Mouse (Mus musculus): ENCODE data around the gene Sat2. TPM values are rescaled to one million over a fixed set of nuclear protein-coding genes. Genes with fewer than 3 reads are reported as not detected.
"Not testable (repeated sequence)": the region's sequence is repeated elsewhere in the genome, so short reads cannot be mapped to it uniquely, and the experiment has no call there.

The Sat2 gene
- polyA plus RNA-seq, 1 experiment from 2014 or later = 18.7 TPM

- H3K9ac ChIP-seq (replicated peaks; ENCODE audit: low read depth, low read length); H3K4me3 ChIP-seq (ENCODE audit: low read depth, low read length); H3K4me1 ChIP-seq (ENCODE audit: control insufficient read depth, insufficient read depth, low read length); H3K4me2 ChIP-seq (replicated peaks; ENCODE audit: low read depth, low read length); H3K27me3 ChIP-seq (ENCODE audit: control insufficient read depth, insufficient read depth, low read length); ATAC-seq (ENCODE audit: insufficient number of reproducible peaks, insufficient read depth, low FRiP score, low read depth); H3K27ac ChIP-seq (ENCODE audit: low read length); H3K36me3 ChIP-seq (ENCODE audit: control insufficient read depth, insufficient read depth, low read length); H3K9me3 ChIP-seq (ENCODE audit: control insufficient read depth, low read depth, low read length): not testable (repeated sequence)
- 52% methylated on average over 11 of the region's 11 CpGs for WGBS
These were observed 7.6 kb upstream of the Sat2 start for GRCm38 (mm10) chr11:69614257-69614588.

- no peaks in the 10 kb centered on the region for H3K27me3 ChIP-seq (ENCODE audit: control insufficient read depth, insufficient read depth, low read length)
- WGBS = 44% methylated on average over 10 of the region's 10 CpGs
- H3K4me1 ChIP-seq (ENCODE audit: control insufficient read depth, insufficient read depth, low read length) = no peaks in the 10 kb centered on the region
- H3K4me2 ChIP-seq (replicated peaks; ENCODE audit: low read depth, low read length) = no peak overlapping the region
- no peaks in the 10 kb centered on the region for H3K9me3 ChIP-seq (ENCODE audit: control insufficient read depth, low read depth, low read length)
- no peaks in the 10 kb centered on the region for H3K36me3 ChIP-seq (ENCODE audit: control insufficient read depth, insufficient read depth, low read length)
- no peak overlapping the region for H3K27ac ChIP-seq (ENCODE audit: low read length)
- H3K4me3 ChIP-seq (ENCODE audit: low read depth, low read length) = no peak overlapping the region
- H3K9ac ChIP-seq (replicated peaks; ENCODE audit: low read depth, low read length) = no peak overlapping the region
- no peak for ATAC-seq (ENCODE audit: insufficient number of reproducible peaks, insufficient read depth, low FRiP score, low read depth)
These were observed 5.0 kb upstream of the Sat2 start for GRCm38 (mm10) chr11:69616781-69617180.

- Histone ChIP-seq H3K9me3 (ENCODE audit: control insufficient read depth, low read depth, low read length) (no peaks in the 10 kb centered on the region), H3K27me3 (ENCODE audit: control insufficient read depth, insufficient read depth, low read length) (no peaks in the 10 kb centered on the region), H3K9ac (replicated peaks; ENCODE audit: low read depth, low read length) (no peak within 1 kb of the TSS), H3K4me1 (ENCODE audit: control insufficient read depth, insufficient read depth, low read length) (0 out of 2 replicates have a peak, but pooled peaks cover 2% of the 10 kb centered on the region), H3K36me3 (ENCODE audit: control insufficient read depth, insufficient read depth, low read length) (no peaks in the 10 kb centered on the region), H3K4me3 (ENCODE audit: low read depth, low read length) (no peak within 1 kb of the TSS), H3K4me2 (replicated peaks; ENCODE audit: low read depth, low read length) (no peak within 1 kb of the TSS), H3K27ac (ENCODE audit: low read length) (no peak within 1 kb of the TSS)
- 64% methylated on average over 5 of the region's 5 CpGs for WGBS
- no peak for ATAC-seq (ENCODE audit: insufficient number of reproducible peaks, insufficient read depth, low FRiP score, low read depth)
These were observed 4.0 kb upstream of the Sat2 start, which contains the start of gene Shbg for GRCm38 (mm10) chr11:69617805-69618204. Shbg (minus strand) TSS chr11:69617905.

- Histone ChIP-seq H3K27ac (ENCODE audit: low read length) (no peak overlapping the region), H3K4me3 (ENCODE audit: low read depth, low read length) (no peak overlapping the region), H3K9me3 (ENCODE audit: control insufficient read depth, low read depth, low read length) (no peaks in the 10 kb centered on the region), H3K27me3 (ENCODE audit: control insufficient read depth, insufficient read depth, low read length) (no peaks in the 10 kb centered on the region), H3K36me3 (ENCODE audit: control insufficient read depth, insufficient read depth, low read length) (no peaks in the 10 kb centered on the region), H3K4me2 (replicated peaks; ENCODE audit: low read depth, low read length) (no peak overlapping the region), H3K4me1 (ENCODE audit: control insufficient read depth, insufficient read depth, low read length) (0 out of 2 replicates have a peak, but pooled peaks cover 2% of the 10 kb centered on the region), H3K9ac (replicated peaks; ENCODE audit: low read depth, low read length) (no peak overlapping the region)
- WGBS = 76% methylated on average over 7 of the region's 7 CpGs
- no peak for ATAC-seq (ENCODE audit: insufficient number of reproducible peaks, insufficient read depth, low FRiP score, low read depth)
These were observed 1.3 kb upstream of the Sat2 start for GRCm38 (mm10) chr11:69620394-69621081.

- H3K9ac ChIP-seq (replicated peaks; ENCODE audit: low read depth, low read length) = peak overlapping the region; percentile 59
These were observed 582 bp downstream of the Sat2 start for GRCm38 (mm10) chr11:69622406-69622805.

GRCm38 (mm10) chr11:69623006-69623405, 1.2 kb downstream of the Sat2 start:
- ATAC-seq (ENCODE audit: insufficient number of reproducible peaks, insufficient read depth, low FRiP score, low read depth) = no peak
- no peaks in the 10 kb centered on the region for H3K9me3 ChIP-seq (ENCODE audit: control insufficient read depth, low read depth, low read length)
- 59% methylated on average over 4 of the region's 4 CpGs for WGBS
- H3K9ac ChIP-seq (replicated peaks; ENCODE audit: low read depth, low read length) = no peak overlapping the region
- no peak overlapping the region for H3K27ac ChIP-seq (ENCODE audit: low read length)
- no peak overlapping the region for H3K4me3 ChIP-seq (ENCODE audit: low read depth, low read length)
- H3K36me3 ChIP-seq (ENCODE audit: control insufficient read depth, insufficient read depth, low read length) = no peaks in the 10 kb centered on the region
- H3K4me2 ChIP-seq (replicated peaks; ENCODE audit: low read depth, low read length) = peak overlapping the region; percentile 72; the same call in 1 of the 2 replicates
- 0 out of 2 replicates have a peak, but pooled peaks cover 2% of the 10 kb centered on the region for H3K4me1 ChIP-seq (ENCODE audit: control insufficient read depth, insufficient read depth, low read length)
- H3K27me3 ChIP-seq (ENCODE audit: control insufficient read depth, insufficient read depth, low read length) = no peaks in the 10 kb centered on the region

More at GRCm38 (mm10) chr11:69622406-69622805, 582 bp downstream of the Sat2 start:
- Histone ChIP-seq H3K27ac (ENCODE audit: low read length) (peak overlapping the region; percentile 46; the same call in 1 of the 2 replicates), H3K36me3 (ENCODE audit: control insufficient read depth, insufficient read depth, low read length) (no peaks in the 10 kb centered on the region), H3K27me3 (ENCODE audit: control insufficient read depth, insufficient read depth, low read length) (no peaks in the 10 kb centered on the region), H3K9me3 (ENCODE audit: control insufficient read depth, low read depth, low read length) (no peaks in the 10 kb centered on the region), H3K4me2 (replicated peaks; ENCODE audit: low read depth, low read length) (peak overlapping the region; percentile 72), H3K4me3 (ENCODE audit: low read depth, low read length) (peak overlapping the region; percentile 39), H3K4me1 (ENCODE audit: control insufficient read depth, insufficient read depth, low read length) (0 out of 2 replicates have a peak, but pooled peaks cover 2% of the 10 kb centered on the region)
- no peak for ATAC-seq (ENCODE audit: insufficient number of reproducible peaks, insufficient read depth, low FRiP score, low read depth)
- WGBS = 29% methylated on average over 6 of the region's 6 CpGs

- H3K4me2 ChIP-seq (replicated peaks; ENCODE audit: low read depth, low read length) = not testable (repeated sequence)
- WGBS = 81% methylated on average over 2 of the region's 2 CpGs
These were observed 2.5 kb downstream of the Sat2 start for GRCm38 (mm10) chr11:69624339-69624738.

GRCm38 (mm10) chr11:69628286-69628685, 6.5 kb downstream of the Sat2 start:
- WGBS = 36% methylated on average over 6 of the region's 6 CpGs
- no peak for ATAC-seq (ENCODE audit: insufficient number of reproducible peaks, insufficient read depth, low FRiP score, low read depth)
- no peaks in the 10 kb centered on the region for H3K27me3 ChIP-seq (ENCODE audit: control insufficient read depth, insufficient read depth, low read length)
- H3K36me3 ChIP-seq (ENCODE audit: control insufficient read depth, insufficient read depth, low read length) = no peaks in the 10 kb centered on the region
- H3K4me2 ChIP-seq (replicated peaks; ENCODE audit: low read depth, low read length) = no peak overlapping the region
- no peaks in the 10 kb centered on the region for H3K9me3 ChIP-seq (ENCODE audit: control insufficient read depth, low read depth, low read length)
- H3K27ac ChIP-seq (ENCODE audit: low read length) = no peak overlapping the region
- no peaks in the 10 kb centered on the region for H3K4me1 ChIP-seq (ENCODE audit: control insufficient read depth, insufficient read depth, low read length)
- H3K9ac ChIP-seq (replicated peaks; ENCODE audit: low read depth, low read length) = no peak overlapping the region
- H3K4me3 ChIP-seq (ENCODE audit: low read depth, low read length) = no peak overlapping the region

More at GRCm38 (mm10) chr11:69624339-69624738, 2.5 kb downstream of the Sat2 start:
- H3K27me3 ChIP-seq (ENCODE audit: control insufficient read depth, insufficient read depth, low read length); H3K9ac ChIP-seq (replicated peaks; ENCODE audit: low read depth, low read length); H3K27ac ChIP-seq (ENCODE audit: low read length); H3K36me3 ChIP-seq (ENCODE audit: control insufficient read depth, insufficient read depth, low read length); H3K9me3 ChIP-seq (ENCODE audit: control insufficient read depth, low read depth, low read length); H3K4me3 ChIP-seq (ENCODE audit: low read depth, low read length); ATAC-seq (ENCODE audit: insufficient number of reproducible peaks, insufficient read depth, low FRiP score, low read depth); H3K4me1 ChIP-seq (ENCODE audit: control insufficient read depth, insufficient read depth, low read length): not testable (repeated sequence)

- H3K4me2 ChIP-seq (replicated peaks; ENCODE audit: low read depth, low read length) = no peak overlapping the region
- H3K9me3 ChIP-seq (ENCODE audit: control insufficient read depth, low read depth, low read length) = no peaks in the 10 kb centered on the region
- no peak overlapping the region for H3K27ac ChIP-seq (ENCODE audit: low read length)
- no peaks in the 10 kb centered on the region for H3K36me3 ChIP-seq (ENCODE audit: control insufficient read depth, insufficient read depth, low read length)
- H3K4me3 ChIP-seq (ENCODE audit: low read depth, low read length) = no peak overlapping the region
- WGBS = 71% methylated on average over 1 of the region's 1 CpGs
- no peak for ATAC-seq (ENCODE audit: insufficient number of reproducible peaks, insufficient read depth, low FRiP score, low read depth)
- no peaks in the 10 kb centered on the region for H3K27me3 ChIP-seq (ENCODE audit: control insufficient read depth, insufficient read depth, low read length)
- no peak overlapping the region for H3K9ac ChIP-seq (replicated peaks; ENCODE audit: low read depth, low read length)
- peaks cover 9% of the 10 kb centered on the region for H3K4me1 ChIP-seq (ENCODE audit: control insufficient read depth, insufficient read depth, low read length)
These were observed 8.0 kb downstream of the Sat2 start for GRCm38 (mm10) chr11:69629802-69630201.
